8 mouse cellular contexts compared by ENCODE assay signal in the genomic region with DNA sequence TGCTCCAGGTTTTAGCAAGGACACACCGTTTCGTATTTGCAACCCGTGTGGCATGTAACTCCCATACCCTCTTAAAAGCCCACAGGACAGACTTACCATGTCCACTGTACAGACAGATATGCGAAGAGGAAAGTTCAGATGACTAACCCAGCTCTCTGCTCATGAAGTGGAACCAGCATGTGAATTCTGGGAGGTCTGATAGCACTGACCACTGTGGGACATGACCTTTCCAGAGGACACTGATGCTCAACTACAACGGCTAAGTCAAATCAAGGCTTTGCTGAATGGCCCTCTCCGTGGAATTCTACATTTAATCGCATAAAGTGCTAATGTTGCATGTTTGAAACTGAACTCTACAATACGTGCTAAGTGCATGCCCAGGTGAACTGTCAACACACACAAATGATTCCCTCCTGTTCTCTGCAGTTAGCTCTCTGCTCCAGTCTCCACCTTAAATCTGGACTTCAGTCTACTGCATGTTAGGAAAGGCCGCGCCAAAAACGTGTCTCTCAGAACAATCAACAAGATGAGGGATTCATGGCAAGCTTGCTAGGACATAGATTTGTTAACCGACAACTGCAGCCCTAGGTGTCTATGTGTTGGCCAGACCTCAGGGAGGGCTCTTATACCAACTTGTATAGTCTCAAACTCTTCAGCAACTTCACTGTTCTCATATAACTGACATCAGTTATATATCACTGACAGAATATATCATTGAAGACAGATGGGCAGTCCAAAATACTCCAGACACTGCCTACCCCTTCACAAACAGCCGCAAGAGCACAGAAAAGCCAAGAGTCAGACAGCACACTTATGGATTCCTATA. TPM values are rescaled to one million over a fixed set of nuclear protein-coding genes. Genes with fewer than 3 reads are reported as not detected.
DNase-seq lines count a peak whose midpoint lies in the region; ATAC-seq and TF ChIP-seq lines count a peak whose summit lies in the region.

No protein-coding gene starts in this region.

- no peak for TF ChIP-seq EP300 in liver, postnatal 0 days (IDR thresholded peaks at IDR 0.05; ENCODE audit: low read depth)

- H3K9me3 ChIP-seq in liver, postnatal 0 days (ENCODE audit: low read length): no peaks in the 10 kb centered on the region

- peak overlapping the region; percentile 90 for H3K27ac ChIP-seq in liver, postnatal 0 days (ENCODE audit: low read depth)

- WGBS in liver, postnatal 0 days (ENCODE audit: insufficient replicate concordance): 60% methylated on average over 13 of the region's 13 CpGs

- H3K4me2 ChIP-seq in liver, postnatal 0 days (ENCODE audit: low read depth, low read length): peak overlapping the region; percentile 73

- peak overlapping the region; percentile 77 for H3K9ac ChIP-seq in liver, postnatal 0 days (replicated peaks)

- intact Hi-C loops in heart, postnatal 25 days (cut with DNase I): loop anchor here (5.0 kb wide), 1 partner anchor 269 kb away; a partner anchor contains a TSS

- peaks cover 48% of the 10 kb centered on the region for H3K4me1 ChIP-seq in liver, postnatal 0 days (ENCODE audit: insufficient read depth)

- no peak for ATAC-seq in liver, postnatal 0 days
- ATAC-seq in inflammation-experienced regulatory T-cells, adult 6 months: no peak

- peak; percentile 56 for DNase-seq in embryo, embryonic 11 days
- no peak for DNase-seq in embryo, embryonic 10 days (ENCODE audit: low spot score)
- peak; percentile 36 for DNase-seq in thymus, postnatal 14 days
- DNase-seq in thymus, postnatal 25 days: no peak
- DNase-seq in heart, postnatal 25 days (ENCODE audit: low spot score): peak; percentile 4
- DNase-seq in liver, postnatal 0 days: peak; percentile 66
- DNase-seq in right cerebral cortex, postnatal 36 days (ENCODE audit: low spot score in 2 of 2): no peak

- peak overlapping the region; percentile 66 for H3K4me3 ChIP-seq in liver, postnatal 0 days (ENCODE audit: low read depth, low read length)

- no peaks in the 10 kb centered on the region for H3K27me3 ChIP-seq in liver, postnatal 0 days (ENCODE audit: insufficient read depth, low read length)

- H3K36me3 ChIP-seq in liver, postnatal 0 days (replicated peaks; ENCODE audit: insufficient read depth, low read length): peaks cover 48% of the 10 kb centered on the region

- TF ChIP-seq CTCF in liver, postnatal 0 days (IDR thresholded peaks at IDR 0.05; ENCODE audit: low read depth): no peak

RNA-seq across cellular contexts. Expression of a gene that starts 1.5 kb away (rescaled TPM):
- total RNA-seq in heart, postnatal 25 days (2021): 10 to 100 TPM; 14.5 to 14.6 TPM
- 31.4 and 37.0 TPM in 2 replicates for polyA plus RNA-seq in liver, postnatal 0 days (2015; fragmentation: Nextera tagmentation; extraction: Ambion mirVana)
- 10 to 100 TPM; 37.3 to 97.3 (median 69.6) TPM for polyA plus RNA-seq in inflammation-experienced regulatory T-cells, adult 6 months (2017; shearing (Covaris generic))

RNA-seq across cellular contexts. Expression of a gene that starts 1.6 kb away (rescaled TPM):
- not detected for total RNA-seq in heart, postnatal 25 days (2021)
- not detected in 2 replicates for polyA plus RNA-seq in liver, postnatal 0 days (2015; fragmentation: Nextera tagmentation; extraction: Ambion mirVana)
- not detected for polyA plus RNA-seq in inflammation-experienced regulatory T-cells, adult 6 months (2017; shearing (Covaris generic))

RNA-seq across cellular contexts. Expression of a gene that starts 49.1 kb away (rescaled TPM):
- total RNA-seq in heart, postnatal 25 days (2021): under 1 TPM; 0.28 to 0.42 TPM
- polyA plus RNA-seq in liver, postnatal 0 days (2015; fragmentation: Nextera tagmentation; extraction: Ambion mirVana): 0.61 and 0.66 TPM in 2 replicates
- 1 to 10 TPM; 1.9 to 4.4 (median 2.1) TPM for polyA plus RNA-seq in inflammation-experienced regulatory T-cells, adult 6 months (2017; shearing (Covaris generic))

Comparison
In these comparisons a context has a peak if more than half of its experiments do, and no peak if none do; other contexts are left out.
1. DNase-seq: peak in embryo, embryonic 11 days (single experiment), thymus, postnatal 14 days (single experiment), heart, postnatal 25 days (single experiment) and liver, postnatal 0 days (single experiment); none in embryo, embryonic 10 days (single experiment), thymus, postnatal 25 days (single experiment) and right cerebral cortex, postnatal 36 days (0 of 2).